Mouse (Mus musculus): Measurements from ENCODE around the gene Taar7b.

Taar7b gene

GRCm38 (mm10) chr10:23999639-24000038, at the start of gene Taar7b:
Taar7b (plus strand) TSS chr10:23999939.
- no peak for DNase-seq (ENCODE audit: low read depth, low spot score)

GRCm38 (mm10) chr10:23951714-23952113, 48.0 kb upstream of the Taar7b start:
- no peak for DNase-seq (ENCODE audit: low read depth, low spot score)

- DNase-seq (ENCODE audit: low read depth, low spot score) = no peak
These were observed 40.7 kb upstream of the Taar7b start for GRCm38 (mm10) chr10:23959071-23959470.

GRCm38 (mm10) chr10:23960444-23960915, 39.3 kb upstream of the Taar7b start, which contains the start of gene Taar4:
Taar4 (plus strand) TSS chr10:23960494.
- DNase-seq (ENCODE audit: low read depth, low spot score) = no peak

- DNase-seq (ENCODE audit: low read depth, low spot score) = no peak
These were observed 36.3 kb upstream of the Taar7b start for GRCm38 (mm10) chr10:23963444-23963843.

GRCm38 (mm10) chr10:23964921-23965610, 34.7 kb upstream of the Taar7b start:
- no peak for DNase-seq (ENCODE audit: low read depth, low spot score)

GRCm38 (mm10) chr10:23970656-23971165, 29.0 kb upstream of the Taar7b start, which contains the start of gene Taar5:
Taar5 (plus strand) TSS chr10:23970706.
- DNase-seq (ENCODE audit: low read depth, low spot score) = no peak

- no peak for DNase-seq (ENCODE audit: low read depth, low spot score)
These were observed 28.5 kb upstream of the Taar7b start for GRCm38 (mm10) chr10:23971256-23971655.

- DNase-seq (ENCODE audit: low read depth, low spot score) = no peak
These were observed 21.8 kb upstream of the Taar7b start for GRCm38 (mm10) chr10:23977958-23978357.

- DNase-seq (ENCODE audit: low read depth, low spot score) = peak; percentile 90
These were observed 20.6 kb upstream of the Taar7b start for GRCm38 (mm10) chr10:23978901-23979705.

GRCm38 (mm10) chr10:23985546-23985945, 14.2 kb upstream of the Taar7b start, which contains the start of gene Taar6:
Taar6 (minus strand) TSS chr10:23985646.
- DNase-seq (ENCODE audit: low read depth, low spot score) = no peak

- DNase-seq (ENCODE audit: low read depth, low spot score) = no peak
These were observed 13.3 kb upstream of the Taar7b start for GRCm38 (mm10) chr10:23986419-23986818.

GRCm38 (mm10) chr10:23993381-23993780, 6.4 kb upstream of the Taar7b start, which contains the start of gene Taar7a:
Taar7a (minus strand) TSS chr10:23993481.
- DNase-seq (ENCODE audit: low read depth, low spot score) = no peak

- DNase-seq (ENCODE audit: low read depth, low spot score) = no peak
These were observed 6.7 kb downstream of the Taar7b start for GRCm38 (mm10) chr10:24006442-24006841.

- DNase-seq (ENCODE audit: low read depth, low spot score) = no peak
These were observed 7.3 kb downstream of the Taar7b start for GRCm38 (mm10) chr10:24007034-24007433.

- DNase-seq (ENCODE audit: low read depth, low spot score) = no peak
These were observed 8.4 kb downstream of the Taar7b start for GRCm38 (mm10) chr10:24008143-24008542.

GRCm38 (mm10) chr10:24026922-24027321, 27.2 kb downstream of the Taar7b start, which contains the start of gene Taar7d:
Taar7d (plus strand) TSS chr10:24027222.
- DNase-seq (ENCODE audit: low read depth, low spot score) = no peak

- DNase-seq (ENCODE audit: low read depth, low spot score) = no peak
These were observed 31.6 kb downstream of the Taar7b start for GRCm38 (mm10) chr10:24031347-24031746.

GRCm38 (mm10) chr10:24037314-24037713, 37.6 kb downstream of the Taar7b start, which contains the start of gene Taar7e:
Taar7e (plus strand) TSS chr10:24037614.
- no peak for DNase-seq (ENCODE audit: low read depth, low spot score)

- DNase-seq (ENCODE audit: low read depth, low spot score) = no peak
These were observed 40.6 kb downstream of the Taar7b start for GRCm38 (mm10) chr10:24040120-24040869.

- DNase-seq (ENCODE audit: low read depth, low spot score) = no peak
These were observed 49.5 kb downstream of the Taar7b start, which contains the start of gene Taar7f for GRCm38 (mm10) chr10:24049210-24049609. Taar7f (plus strand) TSS chr10:24049510.

Measured in mesoderm, embryonic 11.5 days (tissue).